Mouse (Mus musculus) CD8-positive naive resting alpha-beta T cell, adult 57 days (primary cell): ENCODE measurements around the gene Egfl6. TPM values are rescaled to one million over a fixed set of nuclear protein-coding genes. Genes with fewer than 3 reads are reported as not detected.

ENCODE experiments used
- total RNA-seq: library from RNA; stranded (reverse); gene quantifications from one replicate; pipeline ENCODE4 v1.2.4, GENCODE M21; 2023

Egfl6 gene
- total RNA-seq, result not detected

GRCm38 (mm10) chrX:166584947-166585824, at the start of gene Egfl6:
Gene Egfl6 (minus strand): TSS chrX:166585720.

GRCm38 (mm10) chrX:166518345-166518744, 67.2 kb downstream of the Egfl6 start, which contains the start of gene Tceanc:
Gene Tceanc (minus strand): TSS chrX:166518567.

GRCm38 (mm10) chrX:166479365-166479983, 106.0 kb downstream of the Egfl6 start, which contains the start of gene Rab9:
Gene Rab9 (minus strand): TSS chrX:166479867.

Other genes with a start within 250 kb of the Egfl6 start
- 8.0 TPM for gene Trappc2, start 145.1 kb downstream of the Egfl6 start, total RNA-seq
- 12.5 TPM for gene Ofd1, start 145.0 kb downstream of the Egfl6 start, total RNA-seq
- 19.5 TPM for gene Rab9, start 105.9 kb downstream of the Egfl6 start, total RNA-seq
- gene Tceanc, start 67.2 kb downstream of the Egfl6 start, total RNA-seq, result 8.2 TPM